In genomic region chr14:34318113-34318512, GRCm38 (mm10) we compare ENCODE assay signal across 41 mouse cellular contexts. TPM values are rescaled to one million over a fixed set of nuclear protein-coding genes. Genes with fewer than 3 reads are reported as not detected.
DNase-seq lines count a peak whose midpoint lies in the region; ATAC-seq and TF ChIP-seq lines count a peak whose summit lies in the region.
"Had no signal": no experiment of that assay in that cellular context is flagged by ENCODE, and none has a peak within 500 bp of the region (broad histone marks: within the 10 kb centered on the region; RNA-seq: fewer than 3 reads in every experiment).

No protein-coding gene starts in this region.

- H3K4me3 ChIP-seq in embryonic facial prominence, embryonic 14.5 days (ENCODE audit: low read depth, low read length) = no peak overlapping the region
- H3K4me3 ChIP-seq in embryonic facial prominence, embryonic 10.5 days = no peak overlapping the region
- no peak overlapping the region for H3K4me3 ChIP-seq in lung, postnatal 0 days (ENCODE audit: low read depth, low read length)
- H3K4me3 ChIP-seq in stomach, postnatal 0 days (ENCODE audit: low read depth, low read length) = no peak overlapping the region
- H3K4me3 ChIP-seq: embryonic facial prominence, embryonic 15.5 days; forebrain, embryonic 15.5 days; heart, adult 2 months; heart, embryonic 12.5 days; limb, embryonic 12.5 days; liver, embryonic 12.5 days; lung, embryonic 15.5 days; megakaryocyte, embryonic 14.5 days; midbrain, embryonic 12.5 days; stomach, embryonic 15.5 days had no signal

- no peak overlapping the region for H3K4me2 ChIP-seq in embryonic facial prominence, embryonic 14.5 days (ENCODE audit: low read depth, low read length)
- no peak overlapping the region for H3K4me2 ChIP-seq in lung, postnatal 0 days (replicated peaks; ENCODE audit: low read depth, low read length)
- no peak overlapping the region for H3K4me2 ChIP-seq in stomach, postnatal 0 days (replicated peaks; ENCODE audit: low read depth)
- H3K4me2 ChIP-seq: embryonic facial prominence, embryonic 15.5 days; forebrain, embryonic 15.5 days; heart, embryonic 12.5 days; hindbrain, embryonic 14.5 days; limb, embryonic 12.5 days; liver, embryonic 12.5 days; lung, embryonic 15.5 days; midbrain, embryonic 12.5 days; stomach, embryonic 15.5 days had no signal

- H3K27ac ChIP-seq in embryonic facial prominence, embryonic 14.5 days (replicated peaks; ENCODE audit: low read depth, low read length) = peak overlapping the region; percentile 18; the same call in 1 of the 2 replicates
- H3K27ac ChIP-seq in embryonic facial prominence, embryonic 10.5 days (replicated peaks) = no peak overlapping the region
- H3K27ac ChIP-seq in lung, postnatal 0 days (ENCODE audit: low read length) = no peak overlapping the region
- no peak overlapping the region for H3K27ac ChIP-seq in stomach, postnatal 0 days (replicated peaks)
- H3K27ac ChIP-seq: embryonic facial prominence, embryonic 15.5 days; forebrain, embryonic 15.5 days; heart, adult 2 months; hindbrain, embryonic 14.5 days; kidney, postnatal 0 days; limb, embryonic 12.5 days; liver, embryonic 12.5 days; lung, embryonic 15.5 days; midbrain, embryonic 12.5 days; stomach, embryonic 15.5 days had no signal

- no peaks in the 10 kb centered on the region for H3K9me3 ChIP-seq in embryonic facial prominence, embryonic 14.5 days (ENCODE audit: control insufficient read depth, low read length)
- H3K9me3 ChIP-seq in embryonic facial prominence, embryonic 10.5 days = no peaks in the 10 kb centered on the region
- H3K9me3 ChIP-seq in lung, postnatal 0 days (ENCODE audit: low read length) = no peaks in the 10 kb centered on the region
- H3K9me3 ChIP-seq in stomach, postnatal 0 days (ENCODE audit: control insufficient read depth, low read length) = no peaks in the 10 kb centered on the region
- H3K9me3 ChIP-seq: embryonic facial prominence, embryonic 15.5 days; forebrain, embryonic 15.5 days; heart, embryonic 12.5 days; limb, embryonic 12.5 days; liver, embryonic 12.5 days; lung, embryonic 15.5 days; megakaryocyte, embryonic 14.5 days; midbrain, embryonic 12.5 days; stomach, embryonic 15.5 days had no signal

- H3K27me3 ChIP-seq in embryonic facial prominence, embryonic 14.5 days (replicated peaks; ENCODE audit: control insufficient read depth, insufficient read depth, low read length) = no peaks in the 10 kb centered on the region
- no peaks in the 10 kb centered on the region for H3K27me3 ChIP-seq in embryonic facial prominence, embryonic 10.5 days (replicated peaks; ENCODE audit: low read depth, poor library complexity, severe bottlenecking)
- H3K27me3 ChIP-seq in lung, postnatal 0 days (replicated peaks; ENCODE audit: insufficient read depth, low read length) = no peaks in the 10 kb centered on the region
- no peaks in the 10 kb centered on the region for H3K27me3 ChIP-seq in stomach, postnatal 0 days (ENCODE audit: control insufficient read depth, insufficient read depth, low read length)
- H3K27me3 ChIP-seq: CH12.LX; embryonic facial prominence, embryonic 15.5 days; forebrain, embryonic 15.5 days; heart, embryonic 12.5 days; limb, embryonic 12.5 days; liver, embryonic 12.5 days; lung, embryonic 15.5 days; megakaryocyte, embryonic 14.5 days; midbrain, embryonic 12.5 days; stomach, embryonic 15.5 days had no signal

- no peak for TF ChIP-seq EP300 in lung, postnatal 0 days (IDR thresholded peaks at IDR 0.05)
- TF ChIP-seq EP300 in stomach, postnatal 0 days (optimal IDR thresholded peaks at IDR 0.05) = no peak

- no peak for TF ChIP-seq CTCF in lung, postnatal 0 days (IDR thresholded peaks at IDR 0.05)
- TF ChIP-seq CTCF in stomach, postnatal 0 days (IDR thresholded peaks at IDR 0.05; ENCODE audit: low read depth) = no peak

- H3K9ac ChIP-seq in embryonic facial prominence, embryonic 14.5 days (ENCODE audit: low read depth, low read length) = no peak overlapping the region
- H3K9ac ChIP-seq in lung, postnatal 0 days (replicated peaks; ENCODE audit: low read depth) = no peak overlapping the region
- no peak overlapping the region for H3K9ac ChIP-seq in stomach, postnatal 0 days (ENCODE audit: low read length)
- H3K9ac ChIP-seq: embryonic facial prominence, embryonic 15.5 days; forebrain, embryonic 15.5 days; heart, embryonic 12.5 days; hindbrain, embryonic 14.5 days; limb, embryonic 12.5 days; liver, embryonic 12.5 days; lung, embryonic 15.5 days; midbrain, embryonic 12.5 days; stomach, embryonic 15.5 days had no signal

- peaks cover 7% of the 10 kb centered on the region for H3K4me1 ChIP-seq in embryonic facial prominence, embryonic 14.5 days (ENCODE audit: control insufficient read depth, insufficient read depth, low read length)
- peaks cover 3% of the 10 kb centered on the region for H3K4me1 ChIP-seq in embryonic facial prominence, embryonic 10.5 days
- peaks cover 5% of the 10 kb centered on the region; the same call in 1 of the 2 replicates for H3K4me1 ChIP-seq in lung, postnatal 0 days (ENCODE audit: insufficient read depth, low read depth, low read length)
- H3K4me1 ChIP-seq in stomach, postnatal 0 days (replicated peaks; ENCODE audit: control insufficient read depth, insufficient read depth) = 0 out of 2 replicates have a peak, but pooled peaks cover 1% of the 10 kb centered on the region

- no peak for ATAC-seq in embryonic facial prominence, embryonic 14.5 days (ENCODE audit: low read depth)
- ATAC-seq in lung, postnatal 0 days = peak; percentile 43; the same call in 1 of the 2 replicates
- peak; percentile 33 for ATAC-seq in activated CD4-positive, CD25-positive, alpha-beta regulatory T cell, adult 4 months
- ATAC-seq in stomach, postnatal 0 days (ENCODE audit: low FRiP score, low TSS enrichment) = peak; percentile 63; the same call in 1 of the 2 replicates
- ATAC-seq: forebrain, embryonic 15.5 days; liver, embryonic 12.5 days had no signal

- H3K36me3 ChIP-seq in embryonic facial prominence, embryonic 14.5 days (ENCODE audit: control insufficient read depth, insufficient read depth, low read length) = peaks cover 27% of the 10 kb centered on the region
- peaks cover 67% of the 10 kb centered on the region for H3K36me3 ChIP-seq in embryonic facial prominence, embryonic 10.5 days (replicated peaks)
- no peaks in the 10 kb centered on the region for H3K36me3 ChIP-seq in lung, postnatal 0 days (ENCODE audit: insufficient read depth, low read length)
- no peaks in the 10 kb centered on the region; the same call in 1 of the 2 replicates for H3K36me3 ChIP-seq in stomach, postnatal 0 days (ENCODE audit: control insufficient read depth, insufficient read depth, low read length)
- H3K36me3 ChIP-seq: stomach, embryonic 15.5 days had no signal

- DNase-seq in embryonic facial prominence, embryonic 14.5 days (ENCODE audit: low spot score) = peak; percentile 56
- DNase-seq in embryonic facial prominence, embryonic 10.5 days (ENCODE audit: low spot score) = no peak
- no peak for DNase-seq in lung, postnatal 0 days (ENCODE audit: low spot score)
- no peak for DNase-seq in lung, adult 18-20 months
- DNase-seq in stomach, postnatal 0 days (ENCODE audit: low spot score) = no peak
- no peak for DNase-seq in layer of hippocampus, postnatal 10 days (ENCODE audit: low spot score in 2 of 2)
- no peak for DNase-seq in kidney, adult 18-20 months
- DNase-seq: adrenal gland, postnatal 36 days; cerebellum, adult 18-20 months; cerebellum, postnatal 10 days; heart, adult 2 months; kidney, adult 8-10 months; kidney, postnatal 4 days; lung, postnatal 36 days; right cerebral cortex, postnatal 14 days; thymus, postnatal 14 days had no signal

RNA-seq across cellular contexts. Expression of gene Glud1, which starts 7.6 kb away (rescaled TPM):
- 72.7 and 78.6 TPM in 2 replicates for polyA plus RNA-seq in embryonic facial prominence, embryonic 14.5 days (2014; fragmentation: Nextera tagmentation; extraction: Ambion mirVana)
- polyA plus RNA-seq in embryonic facial prominence, embryonic 10.5 days (2016; fragmentation: Nextera tagmentation; extraction: Ambion mirVana) = 70.0 and 76.1 TPM in 2 replicates
- 63.2 and 64.3 TPM in 2 replicates for polyA plus RNA-seq in lung, postnatal 0 days (2015; fragmentation: Nextera tagmentation; extraction: Ambion mirVana)
- polyA plus RNA-seq in activated CD4-positive, CD25-positive, alpha-beta regulatory T cell, adult 4 months (2017; shearing (Covaris generic)) = 10 to 100 TPM; 37.3 to 50.1 TPM
- polyA plus RNA-seq in stomach, postnatal 0 days (2015; fragmentation: Nextera tagmentation; extraction: Ambion mirVana) = 48.8 and 49.4 TPM in 2 replicates
- total RNA-seq in layer of hippocampus, postnatal 10 days (2021) = 100 to 1,000 TPM; 408 to 469 TPM

RNA-seq across cellular contexts. Expression of gene Shld2, which starts 7.8 kb away (rescaled TPM):
- 9.8 and 13.5 TPM in 2 replicates for polyA plus RNA-seq in embryonic facial prominence, embryonic 14.5 days (2014; fragmentation: Nextera tagmentation; extraction: Ambion mirVana)
- polyA plus RNA-seq in embryonic facial prominence, embryonic 10.5 days (2016; fragmentation: Nextera tagmentation; extraction: Ambion mirVana) = 7.5 and 8.3 TPM in 2 replicates
- polyA plus RNA-seq in lung, postnatal 0 days (2015; fragmentation: Nextera tagmentation; extraction: Ambion mirVana) = 7.5 and 9.7 TPM in 2 replicates
- polyA plus RNA-seq in activated CD4-positive, CD25-positive, alpha-beta regulatory T cell, adult 4 months (2017; shearing (Covaris generic)) = 1 to 10 TPM; 8.3 to 9.2 TPM
- 4.1 TPM in 2 replicates for polyA plus RNA-seq in stomach, postnatal 0 days (2015; fragmentation: Nextera tagmentation; extraction: Ambion mirVana)
- 10 to 100 TPM in 1 of 2 experiments, 1 to 10 TPM in 1; 9.7 to 13.5 TPM for total RNA-seq in layer of hippocampus, postnatal 10 days (2021)

RNA-seq across cellular contexts. Expression of gene Fam25c, which starts 37.1 kb away (rescaled TPM):
- polyA plus RNA-seq in embryonic facial prominence, embryonic 14.5 days (2014; fragmentation: Nextera tagmentation; extraction: Ambion mirVana) = 13.0 and 40.1 TPM in 2 replicates
- not detected in 2 replicates for polyA plus RNA-seq in embryonic facial prominence, embryonic 10.5 days (2016; fragmentation: Nextera tagmentation; extraction: Ambion mirVana)
- 0.45 TPM in 1 of 2 replicates, not detected in the other for polyA plus RNA-seq in lung, postnatal 0 days (2015; fragmentation: Nextera tagmentation; extraction: Ambion mirVana)
- not detected for polyA plus RNA-seq in activated CD4-positive, CD25-positive, alpha-beta regulatory T cell, adult 4 months (2017; shearing (Covaris generic))
- 793 and 847 TPM in 2 replicates for polyA plus RNA-seq in stomach, postnatal 0 days (2015; fragmentation: Nextera tagmentation; extraction: Ambion mirVana)
- total RNA-seq in layer of hippocampus, postnatal 10 days (2021) = not detected
- total RNA-seq: adrenal gland, adult 18-20 months; adrenal gland, postnatal 36 days; CH12.LX; common myeloid progenitor, adult 5-6 weeks; gastrocnemius, adult 18-20 months; gastrocnemius, postnatal 4 days; heart, adult 2 months; hematopoietic stem cell, adult 5-6 weeks; layer of hippocampus, adult 8-10 months had no signal
- polyA plus RNA-seq: brain, embryonic 14.5 days; forebrain, embryonic 15.5 days; frontal cortex, adult 2 months; heart, adult 2 months; heart, embryonic 12.5 days; heart, postnatal 0 days; hindbrain, embryonic 14.5 days; intestine, embryonic 14.5 days; limb, embryonic 12.5 days; liver, embryonic 12.5 days; lung, embryonic 15.5 days; midbrain, embryonic 12.5 days; neural tube, embryonic 14.5 days; small intestine, adult 2 months had no signal

RNA-seq across cellular contexts. Expression of gene Sncg, which starts 56.5 kb away (rescaled TPM):
- 74.9 and 76.8 TPM in 2 replicates for polyA plus RNA-seq in embryonic facial prominence, embryonic 14.5 days (2014; fragmentation: Nextera tagmentation; extraction: Ambion mirVana)
- polyA plus RNA-seq in embryonic facial prominence, embryonic 10.5 days (2016; fragmentation: Nextera tagmentation; extraction: Ambion mirVana) = 21.9 and 44.5 TPM in 2 replicates
- polyA plus RNA-seq in lung, postnatal 0 days (2015; fragmentation: Nextera tagmentation; extraction: Ambion mirVana) = 2.1 and 2.2 TPM in 2 replicates
- polyA plus RNA-seq in activated CD4-positive, CD25-positive, alpha-beta regulatory T cell, adult 4 months (2017; shearing (Covaris generic)) = not detected
- 29.0 and 29.7 TPM in 2 replicates for polyA plus RNA-seq in stomach, postnatal 0 days (2015; fragmentation: Nextera tagmentation; extraction: Ambion mirVana)
- 1 to 10 TPM; 1.6 to 1.8 TPM for total RNA-seq in layer of hippocampus, postnatal 10 days (2021)
- total RNA-seq: common myeloid progenitor, adult 5-6 weeks; hematopoietic stem cell, adult 5-6 weeks had no signal

RNA-seq across cellular contexts. Expression of gene Mmrn2, which starts 57.2 kb away (rescaled TPM):
- polyA plus RNA-seq in embryonic facial prominence, embryonic 14.5 days (2014; fragmentation: Nextera tagmentation; extraction: Ambion mirVana) = 8.2 and 8.6 TPM in 2 replicates
- 6.4 and 7.8 TPM in 2 replicates for polyA plus RNA-seq in embryonic facial prominence, embryonic 10.5 days (2016; fragmentation: Nextera tagmentation; extraction: Ambion mirVana)
- polyA plus RNA-seq in lung, postnatal 0 days (2015; fragmentation: Nextera tagmentation; extraction: Ambion mirVana) = 15.4 and 16.5 TPM in 2 replicates
- not detected for polyA plus RNA-seq in activated CD4-positive, CD25-positive, alpha-beta regulatory T cell, adult 4 months (2017; shearing (Covaris generic))
- 4.1 TPM in 2 replicates for polyA plus RNA-seq in stomach, postnatal 0 days (2015; fragmentation: Nextera tagmentation; extraction: Ambion mirVana)
- 1 to 10 TPM; 4.0 to 4.5 TPM for total RNA-seq in layer of hippocampus, postnatal 10 days (2021)
- total RNA-seq: CH12.LX; common myeloid progenitor, adult 5-6 weeks; hematopoietic stem cell, adult 5-6 weeks had no signal
